Mouse (Mus musculus) cerebellum, adult 18-20 months (tissue): ENCODE measurements around the gene Ankrd10.
A peak's percentile ranks its signal among the peaks of the same experiment; 100 is the strongest.
"Not testable (repeated sequence)": the region's sequence is repeated elsewhere in the genome, so short reads cannot be mapped to it uniquely, and the experiment has no call there.

ENCODE experiments used
- DNase-seq, 2 experiments: peaks; one replicate each; pipeline ENCODE4 v3.0.0; 2021

Ankrd10 gene

DNA sequence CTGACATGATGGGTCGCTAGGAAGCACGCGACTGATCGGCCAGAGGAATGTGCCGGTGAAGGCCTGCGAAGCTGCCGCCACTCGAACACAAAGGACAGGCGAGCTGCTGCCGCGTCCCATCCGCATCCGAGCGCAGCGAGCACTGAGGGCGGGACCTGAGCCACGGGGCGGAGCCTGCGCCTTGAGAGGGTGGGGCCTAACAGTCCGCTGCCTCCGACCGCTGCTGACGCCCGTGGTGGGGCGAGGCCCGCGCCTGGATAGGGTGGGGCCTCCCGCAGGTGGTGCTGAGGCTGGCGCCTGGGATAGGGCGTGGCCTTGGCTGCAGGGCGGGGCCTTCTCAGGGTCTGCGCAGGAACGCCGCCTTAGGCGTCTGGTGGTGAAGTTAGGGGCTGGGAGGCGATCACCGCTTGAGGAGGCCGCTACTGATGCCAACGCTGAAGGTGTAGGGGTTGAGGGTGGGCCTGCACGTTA is at the start of gene Ankrd10:
Gene Ankrd10 (minus strand): TSS at position 147 of the 471 bp plus-strand sequence.
- peak; percentile 96 to 98 for DNase-seq

DNA sequence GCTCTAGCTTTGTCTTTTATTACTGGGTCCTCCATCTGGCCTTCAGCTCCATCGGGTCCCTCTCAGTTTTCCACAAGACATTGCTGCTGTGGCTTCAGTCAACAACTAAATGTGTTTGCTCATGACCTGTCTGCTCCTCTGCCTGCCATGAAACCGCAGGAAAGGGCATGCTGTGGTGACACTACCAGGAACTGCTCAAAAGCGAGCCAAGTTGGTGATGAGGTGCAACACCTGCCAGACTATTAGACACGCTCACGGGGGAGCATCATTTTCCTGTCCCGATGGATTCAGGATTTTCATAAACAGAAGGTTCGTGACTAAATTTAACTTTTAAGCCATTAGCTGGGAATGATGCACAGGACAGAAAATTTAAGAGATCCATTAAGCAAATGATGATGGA is 49.0 kb upstream of the Ankrd10 start:
- no peak for DNase-seq

DNA sequence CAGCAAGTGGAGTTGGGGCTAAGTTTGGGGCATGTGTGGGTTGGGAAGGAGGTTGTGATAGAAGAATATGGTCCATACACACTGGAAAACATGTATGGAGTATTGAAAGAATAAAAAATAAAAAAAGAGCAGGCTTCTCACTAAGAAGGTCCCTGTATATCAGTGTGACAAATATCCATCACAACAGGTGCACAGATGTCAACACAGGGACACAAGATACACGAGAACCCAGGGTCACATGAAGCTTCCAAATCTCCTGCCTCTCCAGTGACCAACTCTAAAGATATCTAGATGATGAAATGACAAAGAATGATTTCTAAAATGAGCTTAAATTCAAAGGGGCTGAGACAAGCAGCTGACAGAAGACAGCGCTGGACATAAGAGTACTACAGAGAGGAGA is 32.8 kb upstream of the Ankrd10 start:
- DNase-seq = no peak

- DNase-seq = not testable (repeated sequence)
These were observed 30.6 kb upstream of the Ankrd10 start for GRCm38 (mm10) chr8:11666023-11666716.

DNA sequence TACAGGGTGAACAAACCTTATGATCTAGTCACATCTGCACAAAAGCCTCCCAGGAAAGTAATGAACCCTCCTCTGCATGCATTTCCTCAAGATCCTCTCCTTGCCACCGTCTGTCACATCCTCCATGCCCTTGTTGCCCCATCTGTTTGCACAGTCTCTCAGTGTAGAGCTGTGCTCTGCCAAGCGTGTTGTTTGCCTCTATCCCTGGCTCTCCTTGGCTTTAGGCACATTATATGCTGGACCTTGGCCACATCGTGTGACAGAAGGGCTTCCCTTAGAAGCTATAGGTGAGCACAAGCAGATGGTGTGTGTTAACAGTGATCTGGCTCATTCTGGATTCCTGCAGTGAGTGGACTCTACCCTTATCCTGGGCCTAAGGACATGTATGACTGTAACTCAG is 26.4 kb upstream of the Ankrd10 start:
- peak; percentile 52 to 66 for DNase-seq

DNA sequence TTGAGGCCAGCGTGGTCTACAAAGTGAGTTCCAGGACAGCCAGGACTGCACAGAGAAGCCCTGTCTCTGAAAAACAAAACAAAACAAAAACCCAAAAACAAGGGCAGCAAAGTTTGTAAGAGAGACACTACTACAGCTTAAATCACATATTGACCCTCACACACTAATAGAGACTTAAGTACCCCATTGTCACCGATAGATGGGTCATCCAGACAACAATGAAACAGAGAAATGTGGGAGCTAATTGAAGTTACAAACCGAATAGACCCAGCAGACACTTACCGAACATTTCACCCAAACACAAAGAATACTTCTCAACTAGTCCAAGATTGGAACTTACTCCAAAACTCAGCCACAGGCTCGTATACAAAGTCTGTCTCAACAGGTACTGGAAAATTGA is 14.5 kb upstream of the Ankrd10 start:
- DNase-seq = no peak

- no peak for DNase-seq
These were observed 7.6 kb upstream of the Ankrd10 start for GRCm38 (mm10) chr8:11643123-11643522.

DNA sequence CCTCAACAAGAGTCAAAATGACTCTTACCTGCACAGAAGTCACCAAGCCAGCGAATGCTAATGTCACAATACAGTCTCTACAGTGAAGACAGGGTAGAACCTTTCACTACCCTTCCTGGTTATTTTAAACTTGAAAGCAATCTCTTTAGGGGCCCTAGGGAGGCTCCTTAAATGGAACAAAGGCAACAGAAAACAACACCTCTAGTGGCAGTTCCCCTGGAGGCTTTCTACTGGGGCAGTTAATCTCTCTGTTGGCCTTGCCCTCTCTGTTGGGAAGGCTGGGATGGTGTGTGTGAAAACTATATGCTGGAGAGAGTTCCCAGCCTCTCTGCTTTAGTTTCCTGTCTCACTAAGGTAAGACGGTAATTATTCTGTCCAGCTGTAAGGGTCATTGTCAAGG is 5.0 kb upstream of the Ankrd10 start:
- no peak for DNase-seq

DNA sequence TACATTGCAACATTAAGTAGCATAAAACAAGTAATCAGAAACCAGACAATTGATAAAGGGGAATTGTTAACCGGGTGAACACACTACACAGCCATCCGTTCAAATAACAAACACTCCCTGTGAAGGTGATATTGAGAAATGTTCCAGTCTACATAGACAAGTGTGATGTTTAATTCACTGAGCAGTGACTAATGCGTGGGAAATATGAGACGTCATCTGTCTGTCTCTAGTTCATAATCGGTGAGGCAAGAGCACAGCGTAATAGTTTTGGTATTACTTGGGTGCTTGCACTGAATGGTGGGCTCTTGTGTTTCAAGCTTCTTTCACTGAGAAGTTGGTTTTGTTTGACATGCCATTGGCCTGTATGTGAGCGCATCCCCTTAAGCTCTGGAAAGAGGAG is 2.0 kb upstream of the Ankrd10 start:
- no peak for DNase-seq

DNA sequence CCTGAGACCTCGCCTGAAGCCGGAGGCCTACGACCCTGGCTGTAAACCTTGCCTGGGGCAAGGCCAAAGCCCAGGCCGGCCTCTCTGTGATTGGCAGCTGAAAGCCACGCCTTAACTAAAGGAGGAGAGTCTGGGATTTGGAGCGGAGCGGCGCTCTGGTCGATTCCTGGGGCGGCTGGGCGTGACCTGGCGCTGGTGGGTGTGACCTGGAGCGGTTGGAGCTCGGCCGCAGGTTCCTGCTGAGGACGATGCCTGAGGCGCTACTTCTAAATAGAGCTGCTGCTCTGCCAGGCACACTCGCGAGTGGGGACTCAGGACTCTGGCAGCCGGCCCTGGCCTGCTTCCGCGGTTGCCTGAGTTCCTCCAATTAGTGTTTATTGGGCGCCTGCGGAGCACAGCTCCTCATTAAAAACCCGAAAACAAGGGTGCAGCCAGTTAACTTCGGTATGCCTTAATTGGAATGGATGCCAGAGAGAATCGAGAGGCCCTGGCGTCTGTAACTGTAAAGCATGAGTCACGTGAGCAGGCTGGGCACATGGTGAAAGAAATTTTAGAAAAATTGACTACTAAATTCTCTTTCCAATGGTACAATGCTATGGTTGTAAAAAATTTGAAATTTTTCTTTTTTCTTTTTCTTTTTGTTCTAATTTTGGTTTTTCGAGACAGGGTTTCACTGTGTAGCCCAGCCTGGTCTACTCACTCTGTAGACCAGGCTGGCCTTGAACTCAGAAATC is 934 bp upstream of the Ankrd10 start:
- DNase-seq = peak; percentile 82 to 86

DNA sequence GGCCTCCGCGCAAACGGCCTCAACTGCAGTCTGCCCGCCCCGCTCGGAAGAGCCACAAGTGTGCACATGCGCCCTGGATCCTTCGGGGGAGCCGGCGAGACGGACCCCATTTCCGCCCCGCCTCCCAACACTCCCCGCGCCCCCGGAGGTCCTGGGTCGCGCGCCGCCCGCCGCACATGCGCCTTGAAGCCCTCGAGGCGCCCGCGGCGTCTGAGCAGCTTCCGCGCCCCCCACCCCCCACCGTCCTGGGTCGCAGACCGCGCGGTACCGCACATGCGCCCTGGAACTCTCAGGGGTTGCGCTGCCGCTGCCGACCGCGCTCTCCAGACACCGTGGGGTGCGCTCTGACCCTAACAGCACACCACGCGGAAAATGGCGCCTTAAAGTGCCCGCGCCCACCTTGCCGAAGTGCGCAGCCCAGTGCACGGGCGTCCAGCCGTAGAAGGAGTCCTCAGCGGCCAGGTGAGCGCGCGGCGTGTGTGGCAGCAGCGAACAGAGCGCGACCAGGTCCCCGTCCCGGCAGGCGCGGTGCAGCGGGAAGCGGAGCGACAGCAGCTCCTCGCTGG is 462 bp downstream of the Ankrd10 start:
- DNase-seq = peak; percentile 76 to 82

GRCm38 (mm10) chr8:11634331-11635011 is 1.1 kb downstream of the Ankrd10 start:
- DNase-seq = no peak

DNA sequence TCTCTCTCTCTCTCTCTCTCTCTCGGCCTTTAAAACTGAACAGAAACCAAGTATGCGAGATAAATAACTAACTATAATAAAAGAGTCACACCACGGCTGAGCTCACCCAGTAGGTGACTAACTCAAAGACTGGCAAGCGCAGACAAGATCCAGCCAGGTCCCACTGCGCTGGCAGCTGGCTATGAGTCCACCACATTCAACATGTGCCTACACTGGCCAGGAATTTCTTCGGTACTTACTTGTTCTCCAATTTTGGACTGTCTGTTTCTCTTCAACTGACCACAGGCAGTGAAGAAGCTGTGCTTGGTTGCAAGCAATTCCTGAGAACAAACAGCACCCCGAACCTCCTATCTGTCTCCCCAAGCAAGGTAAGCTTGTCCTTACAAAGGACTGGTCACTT is 2.1 kb downstream of the Ankrd10 start:
- peak; percentile 34 to 35 for DNase-seq

- no peak for DNase-seq
These were observed 3.2 kb downstream of the Ankrd10 start for GRCm38 (mm10) chr8:11632406-11632805.

- DNase-seq = no peak
These were observed 6.4 kb downstream of the Ankrd10 start for GRCm38 (mm10) chr8:11629206-11629605.

DNA sequence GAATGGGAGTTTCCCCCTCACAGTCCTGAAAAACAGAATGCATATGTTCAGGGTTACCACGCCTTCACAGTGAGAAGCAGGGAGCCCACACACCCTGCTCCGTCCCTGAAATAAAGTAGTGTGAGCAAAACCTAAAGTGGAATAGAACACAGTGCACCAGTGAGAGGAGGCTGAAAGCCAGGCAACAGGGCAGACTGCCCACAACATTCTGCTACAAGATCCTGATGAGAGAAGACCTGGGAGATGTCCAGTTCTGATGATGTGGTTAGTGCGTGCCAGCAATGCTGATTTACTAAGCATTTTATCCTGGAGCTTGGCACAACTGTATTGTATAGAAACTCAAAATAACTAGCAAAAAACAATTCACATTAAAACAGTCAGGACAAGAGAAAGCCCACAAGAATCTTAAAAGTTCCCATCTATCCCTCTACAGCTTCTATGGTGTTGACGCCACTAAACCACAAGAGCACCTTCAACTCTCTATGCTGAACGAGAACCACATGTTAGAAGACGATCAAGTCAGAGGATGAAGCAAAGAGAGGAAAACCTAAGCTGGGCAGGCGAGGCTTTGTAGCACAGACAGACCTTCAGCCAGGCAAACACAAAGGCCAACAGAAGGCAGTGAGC is 6.9 kb downstream of the Ankrd10 start:
- peak; percentile 54 to 57 for DNase-seq

GRCm38 (mm10) chr8:11627717-11628116 is 7.8 kb downstream of the Ankrd10 start:
- no peak for DNase-seq

GRCm38 (mm10) chr8:11625084-11625483 is 10.5 kb downstream of the Ankrd10 start:
- no peak for DNase-seq

GRCm38 (mm10) chr8:11619091-11619490 is 16.5 kb downstream of the Ankrd10 start:
- DNase-seq = no peak

DNA sequence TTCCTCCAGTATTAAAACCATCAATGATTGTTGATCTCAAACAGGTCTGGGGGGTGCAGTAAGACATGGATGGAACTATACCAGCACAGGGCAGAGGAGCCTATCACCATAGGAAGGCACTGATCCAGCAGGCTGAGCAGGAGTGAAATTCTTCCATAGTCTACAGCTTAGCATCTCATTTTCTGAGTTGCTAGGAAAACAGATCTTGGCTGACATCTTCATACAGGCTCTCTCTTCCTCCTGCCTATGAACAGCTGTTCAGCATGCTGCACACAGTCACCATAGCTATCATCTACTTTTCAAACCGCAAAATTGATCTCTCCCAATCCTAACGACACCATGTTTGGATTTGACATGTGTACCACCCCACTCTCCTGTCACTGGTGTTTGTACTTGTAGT is 17.5 kb downstream of the Ankrd10 start:
- DNase-seq = no peak

GRCm38 (mm10) chr8:11616294-11616693 is 19.3 kb downstream of the Ankrd10 start:
- peak; percentile 55 to 64 for DNase-seq

DNA sequence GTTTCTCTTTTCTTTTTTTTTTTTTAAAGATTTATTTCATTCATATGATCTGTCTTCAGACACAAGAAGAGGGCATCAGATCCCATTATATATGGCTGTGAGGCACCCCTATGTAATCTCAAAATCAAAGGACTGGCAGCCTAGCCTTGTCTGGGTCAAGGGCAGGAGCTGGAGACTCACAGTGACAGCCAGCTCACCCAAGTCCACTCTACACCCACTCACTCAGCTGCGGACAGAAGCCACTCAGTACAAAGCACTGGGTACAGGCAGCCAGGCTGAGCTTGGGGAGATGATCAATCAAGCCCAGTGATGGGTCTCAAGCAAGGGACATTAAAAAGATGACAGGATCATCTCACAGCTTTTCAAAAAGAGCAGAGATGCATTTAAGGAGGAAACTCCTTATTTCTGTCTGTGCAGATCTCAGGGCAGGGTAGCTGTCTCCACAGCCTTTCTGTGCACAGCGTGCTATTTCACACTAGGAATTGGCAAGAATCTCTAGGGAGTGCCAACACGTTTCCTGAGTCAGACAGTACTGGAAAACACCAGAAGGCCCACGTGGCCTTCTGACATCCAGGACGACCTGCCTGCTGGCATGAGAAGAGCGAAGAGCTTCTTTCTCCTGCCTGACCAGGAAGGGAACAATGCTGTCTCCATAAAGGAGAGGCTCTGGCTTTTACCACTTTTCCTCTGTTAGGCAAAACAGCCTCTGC is 21.3 kb downstream of the Ankrd10 start:
- no peak for DNase-seq
